Mouse (Mus musculus): ENCODE data around the gene Pdgfra. TPM values are rescaled to one million over a fixed set of nuclear protein-coding genes. Genes with fewer than 3 reads are reported as not detected.

Pdgfra gene
- polyA plus RNA-seq, 1 experiment from 2014 or later, result 17.1 TPM

DNA sequence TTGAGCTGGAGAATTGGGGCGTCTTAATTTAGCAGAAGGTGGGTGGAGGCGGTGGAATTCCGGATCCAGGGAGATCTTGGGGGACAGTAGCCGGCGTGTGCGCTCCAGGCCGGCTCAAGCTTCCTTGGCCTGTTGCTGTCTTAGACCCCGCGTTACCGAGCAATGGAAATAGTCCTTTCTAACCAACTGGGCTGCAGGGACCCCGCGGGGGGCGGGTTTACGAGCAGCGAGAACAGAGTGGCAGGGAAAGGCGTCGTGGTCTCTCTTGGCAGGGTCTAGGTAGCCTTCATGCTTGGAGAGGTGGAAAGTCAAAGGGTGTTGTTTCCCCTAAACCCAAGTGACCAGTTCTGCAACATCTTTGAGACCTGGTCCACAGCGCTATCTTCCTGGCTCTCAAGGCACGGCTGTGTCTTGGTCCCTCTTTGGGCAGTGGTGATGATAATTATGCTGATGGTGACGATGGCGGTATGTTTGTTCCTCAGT, 4.5 kb downstream of the Pdgfra start:
- peak overlapping the region; percentile 95 for H3K4me2 ChIP-seq
- H3K4me1 ChIP-seq (replicated peaks), result peaks cover 42% of the 10 kb centered on the region
- H3K36me3 ChIP-seq, result no peaks in the 10 kb centered on the region
- H3K9ac ChIP-seq, result peak overlapping the region; percentile 55
- H3K9me3 ChIP-seq, result no peaks in the 10 kb centered on the region
- peak; percentile 37 for ATAC-seq (ENCODE audit: low FRiP score, low read depth)
- peak overlapping the region; percentile 49 for H3K4me3 ChIP-seq
- H3K27ac ChIP-seq (replicated peaks), result peak overlapping the region; percentile 43; the same call in 1 of the 2 replicates
- peaks cover 15% of the 10 kb centered on the region for H3K27me3 ChIP-seq
- WGBS, result under 1% methylated on average over 21 of the region's 21 CpGs

DNA sequence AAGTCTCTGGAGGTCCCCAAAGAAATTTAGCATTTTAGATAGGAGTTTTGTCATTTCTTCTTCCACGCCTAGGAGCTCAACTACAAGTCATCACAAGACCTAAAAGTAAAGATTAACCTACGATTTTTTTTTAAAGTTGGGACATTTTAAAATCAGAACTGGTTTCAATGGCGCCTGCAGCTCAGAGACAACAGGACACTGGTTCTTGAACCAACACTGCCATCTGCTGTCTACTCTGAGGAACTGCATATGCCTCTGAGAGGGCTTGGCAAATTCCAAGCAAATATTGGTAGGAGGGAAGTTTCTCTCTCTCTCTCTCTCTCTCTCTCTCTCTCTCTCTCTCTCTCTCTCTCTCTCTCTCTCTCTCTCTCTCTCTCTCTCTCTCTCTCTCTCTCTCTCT, 4.9 kb downstream of the Pdgfra start:
- WGBS, result 1% methylated on average over 3 of the region's 3 CpGs
- Histone ChIP-seq H3K9me3 (no peaks in the 10 kb centered on the region), H3K4me3 (peak overlapping the region; percentile 49), H3K27me3 (peaks cover 11% of the 10 kb centered on the region), H3K36me3 (no peaks in the 10 kb centered on the region), H3K27ac (replicated peaks) (no peak overlapping the region), H3K4me2 (peak overlapping the region; percentile 95), H3K4me1 (replicated peaks) (peaks cover 39% of the 10 kb centered on the region), H3K9ac (peak overlapping the region; percentile 55)
- no peak for ATAC-seq (ENCODE audit: low FRiP score, low read depth)

DNA sequence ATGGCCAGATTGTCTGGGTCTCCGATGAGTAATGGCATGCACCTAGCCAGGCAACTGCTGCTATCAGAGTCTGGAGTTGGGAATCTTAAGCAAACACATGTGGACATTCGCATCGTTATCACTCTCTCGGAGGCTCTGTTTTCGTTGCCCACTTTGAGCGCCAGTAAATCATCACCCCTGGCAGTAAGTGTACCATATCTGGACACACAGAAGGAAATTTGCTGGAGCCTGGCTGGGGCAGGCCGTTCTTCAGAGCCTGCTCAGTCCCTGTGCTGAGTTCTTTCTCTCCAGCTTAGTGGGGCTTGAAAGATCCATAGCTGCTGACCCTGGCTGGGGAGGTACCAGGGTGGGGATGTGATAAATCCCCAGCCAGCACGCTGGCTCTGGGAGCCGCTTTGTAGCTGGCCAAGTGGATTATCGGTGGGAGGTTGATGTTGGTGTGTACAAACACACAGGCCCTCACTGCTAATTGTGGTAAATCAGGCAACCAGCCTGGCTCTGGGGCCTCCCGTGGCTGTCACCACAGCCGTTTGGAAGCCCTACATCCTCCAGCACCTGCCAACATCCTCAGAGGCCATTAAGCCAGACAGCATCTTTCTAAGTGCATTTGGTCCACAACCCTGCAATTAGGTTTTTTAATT, 8.6 kb downstream of the Pdgfra start:
- no peak overlapping the region for H3K4me2 ChIP-seq
- ATAC-seq (ENCODE audit: low FRiP score, low read depth), result no peak
- H3K27me3 ChIP-seq, result peaks cover 2% of the 10 kb centered on the region
- no peak overlapping the region for H3K9ac ChIP-seq
- H3K36me3 ChIP-seq, result no peaks in the 10 kb centered on the region
- no peak overlapping the region for H3K4me3 ChIP-seq
- no peak overlapping the region for H3K27ac ChIP-seq (replicated peaks)
- H3K9me3 ChIP-seq, result no peaks in the 10 kb centered on the region
- peaks cover 13% of the 10 kb centered on the region for H3K4me1 ChIP-seq (replicated peaks)
- WGBS, result 69% methylated on average over 12 of the region's 12 CpGs

DNA sequence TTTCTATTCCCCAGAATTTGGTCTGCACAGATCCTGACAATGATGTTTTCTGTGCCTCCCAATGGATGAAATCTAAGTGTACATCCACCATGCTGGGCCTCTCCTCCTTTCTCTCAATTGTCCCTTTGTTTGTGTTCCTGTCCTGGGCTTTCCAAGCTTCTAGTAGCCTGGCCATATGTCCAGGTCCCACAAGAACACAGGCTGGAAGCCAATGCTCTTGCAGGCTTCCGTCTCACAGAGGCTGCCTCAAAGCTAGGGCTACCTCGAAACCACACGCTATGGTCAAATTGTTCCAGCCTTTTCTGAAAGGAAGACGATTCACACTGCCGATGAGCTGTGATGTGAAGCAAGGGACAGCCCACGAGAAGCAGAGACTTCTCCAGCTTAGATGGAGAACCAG, 9.5 kb downstream of the Pdgfra start:
- no peak overlapping the region for H3K9ac ChIP-seq
- no peak overlapping the region for H3K4me2 ChIP-seq
- H3K4me1 ChIP-seq (replicated peaks), result peaks cover 4% of the 10 kb centered on the region
- no peaks in the 10 kb centered on the region for H3K9me3 ChIP-seq
- H3K27ac ChIP-seq (replicated peaks), result no peak overlapping the region
- no peak overlapping the region for H3K4me3 ChIP-seq
- no peaks in the 10 kb centered on the region for H3K27me3 ChIP-seq
- 80% methylated on average over 6 of the region's 6 CpGs for WGBS
- no peak for ATAC-seq (ENCODE audit: low FRiP score, low read depth)
- H3K36me3 ChIP-seq, result no peaks in the 10 kb centered on the region

DNA sequence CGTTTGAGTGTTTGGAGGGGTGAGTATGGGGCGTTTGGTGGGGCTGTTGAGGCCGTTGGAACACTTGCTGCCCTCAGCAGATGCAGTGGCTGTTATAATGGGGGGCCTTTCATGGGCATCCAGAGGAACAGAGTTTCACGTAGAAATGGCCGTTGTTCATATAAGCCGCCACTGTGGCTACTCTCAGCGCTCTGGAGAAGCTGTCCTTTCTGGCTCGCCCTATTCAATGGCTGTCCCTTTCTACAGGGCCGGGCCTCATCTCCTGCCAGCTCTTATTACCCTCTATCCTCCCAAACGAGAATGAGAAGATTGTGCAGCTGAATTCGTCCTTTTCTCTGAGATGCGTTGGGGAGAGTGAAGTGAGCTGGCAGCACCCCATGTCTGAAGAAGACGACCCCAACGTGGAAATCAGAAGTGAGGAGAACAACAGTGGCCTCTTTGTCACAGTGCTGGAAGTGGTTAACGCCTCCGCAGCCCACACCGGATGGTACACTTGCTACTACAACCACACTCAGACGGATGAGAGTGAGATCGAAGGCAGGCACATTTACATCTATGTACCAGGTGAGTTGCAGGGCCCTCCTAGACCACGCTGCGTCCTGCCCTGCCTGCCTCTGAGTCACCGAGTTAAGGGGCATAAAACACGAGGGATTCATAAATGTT, 11.3 kb downstream of the Pdgfra start:
- WGBS, result 82% methylated on average over 23 of the region's 23 CpGs
- Histone ChIP-seq H3K4me2 (no peak overlapping the region), H3K9me3 (no peaks in the 10 kb centered on the region), H3K9ac (no peak overlapping the region), H3K4me3 (no peak overlapping the region), H3K27ac (replicated peaks) (no peak overlapping the region), H3K4me1 (replicated peaks) (no peaks in the 10 kb centered on the region), H3K27me3 (no peaks in the 10 kb centered on the region), H3K36me3 (no peaks in the 10 kb centered on the region)
- ATAC-seq (ENCODE audit: low FRiP score, low read depth), result 0 out of 2 replicates have a peak, but pooled peaks have one; percentile 27

DNA sequence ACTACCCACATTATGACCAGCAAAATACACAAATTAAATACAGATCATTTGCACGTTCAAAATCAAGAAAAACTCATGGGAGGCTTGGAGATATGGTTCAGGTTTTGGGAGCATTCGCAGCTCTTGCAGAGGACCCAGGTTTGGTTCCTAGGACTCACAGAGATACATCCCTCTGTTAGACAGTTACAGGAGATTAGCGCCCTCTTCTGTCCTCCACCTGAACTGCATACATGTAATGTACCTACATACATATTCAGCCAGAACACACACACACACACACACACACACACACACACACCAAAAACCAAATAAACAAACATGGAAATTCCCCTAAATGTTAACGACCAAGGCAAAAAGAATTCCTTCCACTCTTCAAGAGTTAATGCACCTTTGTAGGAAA, 12.6 kb downstream of the Pdgfra start:
- no peaks in the 10 kb centered on the region for H3K27me3 ChIP-seq
- H3K4me2 ChIP-seq, result no peak overlapping the region
- H3K9me3 ChIP-seq, result no peaks in the 10 kb centered on the region
- H3K4me1 ChIP-seq (replicated peaks), result no peaks in the 10 kb centered on the region
- H3K27ac ChIP-seq (replicated peaks), result no peak overlapping the region
- WGBS, result 80% methylated on average over 4 of the region's 4 CpGs
- no peak overlapping the region for H3K4me3 ChIP-seq
- no peaks in the 10 kb centered on the region for H3K36me3 ChIP-seq
- ATAC-seq (ENCODE audit: low FRiP score, low read depth), result no peak
- H3K9ac ChIP-seq, result no peak overlapping the region

DNA sequence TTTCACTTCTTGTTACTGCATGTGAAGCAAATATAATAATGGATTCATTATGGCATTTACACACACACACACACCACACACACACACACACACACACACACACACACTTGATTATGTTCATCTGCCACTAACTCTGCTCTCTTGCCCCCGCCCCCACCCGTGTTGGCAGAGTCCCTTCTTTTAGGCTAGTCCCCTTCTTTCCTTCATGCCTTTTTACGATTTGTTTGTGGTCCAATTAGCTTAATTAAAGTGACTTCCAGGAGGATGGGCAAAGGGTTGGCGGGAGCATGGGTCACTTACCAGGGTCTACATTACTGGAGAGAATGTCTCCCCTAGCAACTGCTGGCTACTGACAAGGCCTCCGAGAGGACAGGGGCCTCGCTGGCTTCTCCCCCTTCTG, 17.7 kb downstream of the Pdgfra start:
- Histone ChIP-seq H3K9me3 (no peaks in the 10 kb centered on the region), H3K27me3 (no peaks in the 10 kb centered on the region), H3K4me1 (replicated peaks) (no peaks in the 10 kb centered on the region), H3K36me3 (no peaks in the 10 kb centered on the region), H3K27ac (replicated peaks) (no peak overlapping the region), H3K4me2 (no peak overlapping the region), H3K4me3 (no peak overlapping the region), H3K9ac (no peak overlapping the region)
- WGBS, result 41% methylated on average over 6 of the region's 6 CpGs
- no peak for ATAC-seq (ENCODE audit: low FRiP score, low read depth)

DNA sequence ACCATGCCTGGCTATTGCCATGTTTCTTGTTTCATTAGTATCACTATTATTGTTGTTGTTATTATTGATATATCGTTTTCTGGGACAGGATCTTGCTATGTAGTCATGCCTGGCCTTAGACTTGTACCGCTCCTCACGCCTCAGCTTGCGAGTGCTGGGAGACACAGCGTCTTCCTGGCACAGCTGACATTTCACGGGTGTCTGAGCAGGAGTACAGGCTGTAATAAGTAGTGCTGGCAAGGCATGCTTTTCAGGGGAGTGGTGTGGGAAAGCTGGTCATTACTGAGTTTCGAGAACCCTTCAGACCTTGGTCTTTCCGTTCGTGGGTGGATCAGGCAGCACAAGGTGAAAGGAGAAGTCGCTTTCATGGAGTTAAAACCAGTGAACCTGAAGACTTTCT, 19.8 kb downstream of the Pdgfra start:
- no peak overlapping the region for H3K27ac ChIP-seq (replicated peaks)
- H3K9me3 ChIP-seq, result no peaks in the 10 kb centered on the region
- no peak overlapping the region for H3K9ac ChIP-seq
- H3K4me1 ChIP-seq (replicated peaks), result no peaks in the 10 kb centered on the region
- WGBS, result 65% methylated on average over 10 of the region's 10 CpGs
- no peaks in the 10 kb centered on the region for H3K27me3 ChIP-seq
- no peak for ATAC-seq (ENCODE audit: low FRiP score, low read depth)
- H3K36me3 ChIP-seq, result no peaks in the 10 kb centered on the region
- H3K4me3 ChIP-seq, result no peak overlapping the region
- H3K4me2 ChIP-seq, result no peak overlapping the region

DNA sequence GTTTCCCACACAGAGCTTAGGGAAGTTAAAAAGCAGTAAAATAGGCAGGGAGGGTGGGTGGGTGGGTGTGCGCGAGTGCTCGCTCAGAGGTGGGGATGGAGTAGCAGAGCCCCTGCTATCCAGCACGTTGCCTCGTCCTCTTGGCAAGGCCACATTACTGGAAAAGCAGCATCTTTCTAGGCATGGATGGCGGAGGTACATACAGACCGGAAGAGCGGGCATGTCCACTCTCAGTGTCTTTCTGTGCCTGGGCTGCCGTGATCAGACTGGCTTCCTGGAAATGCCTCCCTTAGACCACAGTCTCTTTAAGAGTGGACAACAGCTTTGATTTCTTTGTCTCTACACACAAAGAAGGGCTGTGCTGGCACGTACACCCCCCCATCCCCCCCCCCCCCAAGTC, 27.2 kb downstream of the Pdgfra start:
- Histone ChIP-seq H3K4me1 (replicated peaks) (0 out of 2 replicates have a peak, but pooled peaks cover 11% of the 10 kb centered on the region), H3K27me3 (no peaks in the 10 kb centered on the region), H3K36me3 (no peaks in the 10 kb centered on the region), H3K9ac (no peak overlapping the region), H3K9me3 (no peaks in the 10 kb centered on the region), H3K4me2 (no peak overlapping the region), H3K27ac (replicated peaks) (no peak overlapping the region; the same call in 1 of the 2 replicates), H3K4me3 (no peak overlapping the region)
- ATAC-seq (ENCODE audit: low FRiP score, low read depth), result no peak
- WGBS, result 74% methylated on average over 10 of the region's 10 CpGs

DNA sequence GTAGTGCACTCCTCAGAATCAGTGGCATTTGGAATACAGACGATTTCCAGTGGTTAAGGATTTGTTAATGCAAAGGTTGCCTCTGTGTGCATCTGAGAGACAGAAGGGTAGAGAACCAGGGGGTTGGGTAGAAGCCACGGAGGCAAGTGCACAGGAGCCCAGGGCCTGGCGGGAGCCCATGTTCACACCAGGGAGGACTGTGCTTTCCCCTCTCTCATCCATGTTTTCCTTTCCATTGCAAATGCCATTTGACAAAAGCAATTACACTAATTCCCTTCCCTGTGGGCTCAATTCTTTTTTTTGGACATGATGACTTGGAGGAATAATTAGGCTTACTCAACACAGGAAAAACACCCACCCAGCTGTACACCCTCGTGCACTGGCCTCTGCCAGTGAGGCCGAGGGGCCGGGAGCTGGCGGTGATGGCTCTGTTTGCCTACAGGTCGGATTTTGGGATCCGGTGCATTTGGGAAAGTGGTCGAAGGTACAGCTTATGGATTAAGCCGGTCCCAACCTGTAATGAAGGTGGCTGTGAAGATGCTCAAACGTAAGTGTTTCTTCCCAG, 27.7 kb downstream of the Pdgfra start:
- no peak overlapping the region for H3K27ac ChIP-seq (replicated peaks)
- ATAC-seq (ENCODE audit: low FRiP score, low read depth), result peak; percentile 74
- WGBS, result 67% methylated on average over 12 of the region's 12 CpGs

DNA sequence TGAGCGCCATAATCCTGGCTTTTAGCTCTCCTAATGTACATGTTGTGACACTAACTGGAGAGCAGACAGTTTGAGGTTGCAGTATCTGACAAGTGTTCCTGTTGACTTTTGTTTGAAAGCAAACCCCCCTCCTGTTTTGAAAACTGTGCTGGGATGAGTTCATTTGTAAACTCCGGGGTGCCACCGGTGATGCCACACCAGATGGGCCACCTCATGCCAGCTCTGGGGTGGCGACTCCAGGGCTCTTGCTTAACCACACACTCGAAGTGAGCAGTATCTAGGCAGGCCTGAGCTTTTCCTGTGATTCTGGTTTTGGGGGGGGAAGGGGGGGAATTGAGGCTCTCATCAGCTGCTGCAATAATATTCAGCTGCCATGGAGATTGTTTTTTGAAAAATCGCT, 31.6 kb downstream of the Pdgfra start:
- Histone ChIP-seq H3K9me3 (no peaks in the 10 kb centered on the region), H3K27ac (replicated peaks) (no peak overlapping the region), H3K4me3 (no peak overlapping the region), H3K27me3 (no peaks in the 10 kb centered on the region), H3K9ac (no peak overlapping the region), H3K36me3 (no peaks in the 10 kb centered on the region), H3K4me1 (replicated peaks) (0 out of 2 replicates have a peak, but pooled peaks cover 11% of the 10 kb centered on the region), H3K4me2 (no peak overlapping the region)
- ATAC-seq (ENCODE audit: low FRiP score, low read depth), result no peak
- WGBS, result 70% methylated on average over 6 of the region's 6 CpGs

More for the DNA sequence above, 27.7 kb downstream of the Pdgfra start:
- Histone ChIP-seq H3K4me1 (replicated peaks) (0 out of 2 replicates have a peak, but pooled peaks cover 11% of the 10 kb centered on the region), H3K9me3 (no peaks in the 10 kb centered on the region), H3K27me3 (no peaks in the 10 kb centered on the region), H3K9ac (no peak overlapping the region), H3K36me3 (no peaks in the 10 kb centered on the region), H3K4me3 (no peak overlapping the region), H3K4me2 (no peak overlapping the region)

DNA sequence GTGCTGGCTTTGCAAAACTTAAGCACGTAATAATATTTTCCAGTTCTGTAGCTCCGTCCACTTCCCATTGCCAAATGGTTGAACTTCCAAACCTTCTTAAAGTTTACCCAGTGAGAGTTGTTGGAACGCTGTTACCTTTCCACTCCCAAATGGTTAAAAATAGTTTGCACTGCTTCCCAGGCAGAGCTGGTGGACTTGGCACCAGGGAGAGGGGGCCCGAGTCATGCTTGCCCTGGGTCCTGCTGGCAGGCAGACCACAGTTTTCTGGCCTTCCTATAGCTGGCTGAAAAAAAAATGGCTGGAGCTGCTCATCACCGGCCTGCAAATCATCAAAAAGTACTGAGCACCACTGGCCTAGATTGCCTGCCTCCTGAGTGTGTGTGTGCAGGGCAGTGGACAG, 32.0 kb downstream of the Pdgfra start:
- no peak for ATAC-seq (ENCODE audit: low FRiP score, low read depth)
- H3K9me3 ChIP-seq, result no peaks in the 10 kb centered on the region
- H3K27me3 ChIP-seq, result no peaks in the 10 kb centered on the region
- H3K27ac ChIP-seq (replicated peaks), result no peak overlapping the region
- H3K4me1 ChIP-seq (replicated peaks), result 0 out of 2 replicates have a peak, but pooled peaks cover 11% of the 10 kb centered on the region
- no peak overlapping the region for H3K9ac ChIP-seq
- no peaks in the 10 kb centered on the region for H3K36me3 ChIP-seq
- no peak overlapping the region for H3K4me2 ChIP-seq
- H3K4me3 ChIP-seq, result no peak overlapping the region
- 81% methylated on average over 5 of the region's 5 CpGs for WGBS
